Mouse (Mus musculus) limb, embryonic 10.5 days (tissue): Measurements from ENCODE around the gene Exosc1. TPM values are rescaled to one million over a fixed set of nuclear protein-coding genes. Genes with fewer than 3 reads are reported as not detected.
A peak's percentile ranks its signal among the peaks of the same experiment; 100 is the strongest.
"Not testable (repeated sequence)": the region's sequence is repeated elsewhere in the genome, so short reads cannot be mapped to it uniquely, and the experiment has no call there.

Source experiments
- DNase-seq: peaks from one replicate; pipeline ENCODE4 v3.0.0-alpha.2; 2017; ENCODE audit warnings: low spot score
- H3K27ac ChIP-seq: fragments of 300-500 bp; sonication (generic); 2 replicates; pipeline ENCODE4 v1.5.1; 2016; ENCODE audit warnings: mild to moderate bottlenecking
- H3K27me3 ChIP-seq: fragments of 300-500 bp; sonication (generic); 2 replicates; pipeline ENCODE4 v1.6.1; 2016; ENCODE audit warnings: low read depth, mild to moderate bottlenecking; ENCODE audit not compliant: poor library complexity, severe bottlenecking
- H3K36me3 ChIP-seq: fragments of 300-500 bp; sonication (generic); 2 replicates; pipeline ENCODE4 v1.6.1; 2016; ENCODE audit warnings: mild to moderate bottlenecking, moderate library complexity
- H3K4me1 ChIP-seq: fragments of 300-500 bp; sonication (generic); 2 replicates; pipeline ENCODE4 v1.6.1; 2016
- H3K4me3 ChIP-seq: fragments of 300-500 bp; sonication (generic); 2 replicates; pipeline ENCODE4 v1.5.1; 2016; ENCODE audit warnings: mild to moderate bottlenecking, moderate library complexity
- H3K9me3 ChIP-seq: fragments of 300-500 bp; sonication (generic); replicated peaks from 2 replicates; pipeline ENCODE4 v1.6.1; 2016; ENCODE audit warnings: mild to moderate bottlenecking
- WGBS: fragments of 180-500 bp; shearing (Covaris S2); methylation state at CpG from one replicate; pipeline ENCODE4 v1.1.7; 2016; 5-methylcytosine and 5-hydroxymethylcytosine counted together
- polyA plus RNA-seq: library from polyadenylated mRNA; unstranded; fragments of >200 nt; fragmentation: Nextera tagmentation; extraction: Ambion mirVana; gene quantifications from 2 replicates; pipeline ENCODE4 v1.2.1, GENCODE M21; 2016

Gene Exosc1
- polyA plus RNA-seq, 1 experiment from 2014 or later = 91.7 TPM

- Histone ChIP-seq H3K27ac (no peak overlapping the region), H3K4me3 (no peak overlapping the region), H3K27me3 (no peaks in the 10 kb centered on the region), H3K4me1 (peaks cover 9% of the 10 kb centered on the region), H3K36me3 (peaks cover 76% of the 10 kb centered on the region), H3K9me3 (no peaks in the 10 kb centered on the region)
- 87% methylated on average over 5 of the region's 5 CpGs for WGBS
- DNase-seq = no peak
Measured at GRCm38 (mm10) chr19:41938539-41938938, 5.3 kb upstream of the Exosc1 start.

DNA sequence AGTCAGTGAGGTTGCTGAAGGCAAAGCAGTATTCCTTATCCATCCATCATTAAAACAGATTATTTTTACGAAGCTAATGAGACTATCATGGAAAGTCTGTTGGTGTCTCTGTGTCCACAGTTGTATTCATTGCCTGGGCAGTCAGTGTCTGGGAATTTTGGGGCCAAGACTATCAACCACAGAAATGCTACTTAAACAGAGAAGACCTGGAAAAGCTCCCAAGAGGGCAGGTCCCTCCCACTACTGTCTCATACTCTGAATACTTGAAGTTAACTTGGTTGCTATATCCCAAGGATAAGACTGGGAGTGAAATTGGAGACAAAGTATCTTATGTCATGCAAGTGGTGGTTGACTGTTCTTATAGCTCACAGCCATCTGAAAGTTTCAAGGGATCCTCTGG lies 2.7 kb upstream of the Exosc1 start:
- H3K4me3 ChIP-seq = no peak overlapping the region
- H3K27ac ChIP-seq = no peak overlapping the region
- peaks cover 18% of the 10 kb centered on the region for H3K4me1 ChIP-seq
- H3K9me3 ChIP-seq = no peaks in the 10 kb centered on the region
- 89% methylated on average over 1 of the region's 1 CpGs for WGBS
- no peak for DNase-seq
- peaks cover 54% of the 10 kb centered on the region for H3K36me3 ChIP-seq
- no peaks in the 10 kb centered on the region for H3K27me3 ChIP-seq

DNA sequence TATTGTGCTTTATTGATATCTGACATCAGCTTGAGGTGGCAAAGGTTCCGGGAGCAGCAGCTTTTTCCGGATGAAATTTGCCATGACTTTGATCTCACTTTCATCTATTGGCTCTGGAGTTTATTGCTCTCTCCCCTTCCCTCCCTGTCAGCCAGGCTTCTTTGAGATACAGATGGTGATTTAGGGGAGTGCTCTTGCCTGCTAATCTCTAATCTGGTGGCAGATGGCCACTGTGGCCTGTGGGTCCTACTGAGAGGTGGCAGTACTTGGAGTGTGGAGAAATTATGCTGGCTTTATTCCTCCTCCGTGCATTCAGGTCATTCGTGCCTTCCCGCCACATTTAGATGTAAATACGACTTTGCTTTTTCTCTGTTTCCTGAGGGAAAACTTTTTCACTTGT lies 901 bp upstream of the Exosc1 start:
- H3K36me3 ChIP-seq = peaks cover 52% of the 10 kb centered on the region
- peak overlapping the region; percentile 92 for H3K4me3 ChIP-seq
- H3K9me3 ChIP-seq = no peaks in the 10 kb centered on the region
- no peak for DNase-seq
- no peaks in the 10 kb centered on the region for H3K27me3 ChIP-seq
- H3K4me1 ChIP-seq = peaks cover 18% of the 10 kb centered on the region
- WGBS = 30% methylated on average over 6 of the region's 6 CpGs
- H3K27ac ChIP-seq = no peak overlapping the region

DNA sequence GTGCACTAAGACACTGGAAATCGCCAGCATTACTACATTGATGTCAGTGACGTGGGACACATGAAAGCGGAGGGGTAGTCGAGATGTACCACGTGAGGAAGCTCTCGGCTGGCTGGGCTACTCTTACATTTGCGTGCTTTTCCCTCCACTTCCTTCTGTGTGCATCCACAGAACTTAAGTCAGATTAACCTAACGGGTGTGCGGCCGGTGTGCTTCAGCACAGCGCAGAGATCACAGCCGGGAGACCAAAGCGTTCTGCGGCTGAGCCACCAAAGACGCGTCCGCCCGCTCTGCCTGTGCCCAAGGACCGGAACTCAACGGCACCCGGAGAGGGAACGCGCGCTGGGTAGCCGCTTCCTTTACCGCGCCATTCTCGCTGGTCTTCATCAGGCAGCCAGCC lies 537 bp downstream of the Exosc1 start:
- DNase-seq = no peak

DNA sequence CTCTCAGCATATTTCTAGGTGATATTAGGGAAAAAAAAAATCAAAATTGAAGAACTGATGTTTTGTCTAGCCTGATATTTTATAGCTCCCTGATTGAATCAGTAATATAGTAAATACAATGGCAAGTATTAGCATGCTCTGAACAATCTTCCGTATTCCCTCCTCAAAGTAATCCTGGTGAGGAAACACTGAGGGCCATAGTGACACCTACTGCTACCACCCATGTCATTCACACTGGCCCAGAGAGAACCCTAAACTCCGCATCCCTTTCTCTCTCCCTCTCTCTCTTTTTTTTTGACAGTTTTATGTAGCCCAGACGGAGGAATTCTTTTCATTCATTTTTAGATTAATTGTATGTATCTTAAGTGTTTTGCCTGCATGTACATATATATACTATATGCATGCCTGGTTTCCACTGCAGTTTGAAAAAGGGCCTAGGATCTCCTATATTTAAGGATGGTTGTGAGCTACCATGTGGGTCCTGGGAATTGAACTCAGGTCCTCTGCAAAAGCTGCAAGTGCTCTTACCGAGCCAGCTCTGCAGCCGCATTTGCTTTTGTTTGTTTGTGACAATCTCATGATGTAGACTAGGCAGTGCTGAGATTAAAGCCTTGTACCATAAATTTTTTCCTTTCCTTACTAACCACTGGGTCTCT lies 12.7 kb downstream of the Exosc1 start:
- peaks cover 83% of the 10 kb centered on the region for H3K36me3 ChIP-seq

More for the DNA sequence above, 537 bp downstream of the Exosc1 start:
- WGBS = under 1% methylated on average over 28 of the region's 28 CpGs
- Histone ChIP-seq H3K9me3 (no peaks in the 10 kb centered on the region), H3K4me1 (peaks cover 18% of the 10 kb centered on the region), H3K36me3 (peaks cover 54% of the 10 kb centered on the region), H3K27me3 (no peaks in the 10 kb centered on the region), H3K4me3 (peak overlapping the region; percentile 92), H3K27ac (peak overlapping the region; percentile 89)

DNA sequence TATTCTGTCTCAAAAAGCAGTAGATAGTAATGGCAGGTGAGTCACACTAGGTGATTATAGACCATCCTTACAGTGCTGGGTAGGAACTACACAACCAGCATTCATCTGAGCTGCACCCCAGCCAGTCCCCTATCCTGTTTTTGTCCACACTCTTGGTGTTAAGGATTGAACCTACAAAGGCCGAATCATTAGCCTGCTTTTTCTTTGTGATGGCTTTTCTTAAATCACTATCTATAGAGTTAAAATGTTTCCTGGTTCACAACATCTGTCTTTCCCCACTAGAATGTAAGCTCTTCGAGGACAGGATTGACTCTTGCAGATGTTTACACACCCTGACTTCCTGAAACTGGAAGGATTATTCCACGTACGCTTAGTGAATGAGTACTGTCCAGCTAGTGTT lies 13.8 kb downstream of the Exosc1 start:
- H3K4me3 ChIP-seq = no peak overlapping the region
- no peak for DNase-seq
- H3K4me1 ChIP-seq = peaks cover under 1% of the 10 kb centered on the region
- H3K36me3 ChIP-seq = peaks cover 88% of the 10 kb centered on the region
- 84% methylated on average over 4 of the region's 4 CpGs for WGBS
- H3K27ac ChIP-seq = no peak overlapping the region
- no peaks in the 10 kb centered on the region for H3K27me3 ChIP-seq
- H3K9me3 ChIP-seq = no peaks in the 10 kb centered on the region

More for the DNA sequence above, 12.7 kb downstream of the Exosc1 start:
- Histone ChIP-seq H3K27ac (no peak overlapping the region), H3K9me3 (no peaks in the 10 kb centered on the region), H3K27me3 (no peaks in the 10 kb centered on the region), H3K4me3 (no peak overlapping the region), H3K4me1 (no peaks in the 10 kb centered on the region)
- no peak for DNase-seq
- WGBS = 81% methylated on average over 5 of the region's 5 CpGs

DNA sequence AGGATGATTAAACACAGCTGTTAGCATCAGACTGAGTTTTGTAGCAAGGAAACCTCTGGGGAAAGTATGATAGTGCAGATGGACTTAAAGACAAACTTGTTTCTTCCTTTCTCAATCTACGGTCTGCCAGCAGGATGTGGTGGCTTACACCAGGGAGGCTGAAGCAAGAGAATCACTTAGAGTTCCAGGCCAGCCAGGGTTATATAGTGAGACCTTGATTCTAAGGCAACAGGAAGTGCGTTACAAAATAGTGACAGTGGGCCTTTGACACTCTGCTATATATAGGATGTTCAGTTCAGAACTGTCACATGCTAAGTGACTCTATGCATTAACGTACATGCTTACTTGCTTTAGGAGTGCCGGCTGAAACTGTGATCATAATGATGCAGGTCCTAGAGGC lies 16.4 kb downstream of the Exosc1 start:
- 95% methylated on average over 4 of the region's 4 CpGs for WGBS
- Histone ChIP-seq H3K36me3 (peaks cover 75% of the 10 kb centered on the region), H3K4me3 (no peak overlapping the region), H3K9me3 (no peaks in the 10 kb centered on the region), H3K27me3 (no peaks in the 10 kb centered on the region), H3K27ac (no peak overlapping the region), H3K4me1 (peaks cover 19% of the 10 kb centered on the region)
- DNase-seq = no peak

GRCm38 (mm10) chr19:41915294-41915693 lies 17.9 kb downstream of the Exosc1 start:
- H3K27ac ChIP-seq = no peak overlapping the region
- WGBS = 92% methylated on average over 3 of the region's 3 CpGs
- H3K27me3 ChIP-seq = no peaks in the 10 kb centered on the region
- H3K36me3 ChIP-seq = peaks cover 60% of the 10 kb centered on the region
- no peaks in the 10 kb centered on the region for H3K9me3 ChIP-seq
- no peak overlapping the region for H3K4me3 ChIP-seq
- H3K4me1 ChIP-seq = peaks cover 19% of the 10 kb centered on the region
- no peak for DNase-seq

DNA sequence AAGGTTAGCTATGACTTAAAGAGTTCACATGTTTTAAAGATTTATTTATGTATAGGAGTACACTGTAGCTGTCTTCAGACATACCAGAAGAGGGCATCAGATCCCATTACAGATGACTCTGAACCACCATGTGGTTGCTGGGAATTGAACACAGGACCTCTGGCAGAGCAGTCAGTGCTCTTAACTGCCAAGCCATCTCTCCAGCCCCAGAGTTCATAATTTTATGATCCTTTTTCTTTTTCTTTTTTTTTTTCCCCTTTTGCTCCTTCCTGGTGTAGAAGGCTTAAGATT lies 18.7 kb downstream of the Exosc1 start:
- H3K27ac ChIP-seq, DNase-seq, H3K27me3 ChIP-seq, H3K9me3 ChIP-seq: not testable (repeated sequence)
- Histone ChIP-seq H3K36me3 (peaks cover 54% of the 10 kb centered on the region), H3K4me3 (0 out of 2 replicates have a peak overlapping the region, but pooled peaks have one; percentile 86), H3K4me1 (peaks cover 19% of the 10 kb centered on the region)

- H3K4me3 ChIP-seq = peak overlapping the region; percentile 86
- DNase-seq = no peak
- H3K9me3 ChIP-seq = no peaks in the 10 kb centered on the region
- WGBS = 65% methylated on average over 6 of the region's 6 CpGs
- peaks cover 48% of the 10 kb centered on the region for H3K36me3 ChIP-seq
- H3K4me1 ChIP-seq = peaks cover 19% of the 10 kb centered on the region
- H3K27ac ChIP-seq = peak overlapping the region; percentile 93; the same call in 1 of the 2 replicates
- no peaks in the 10 kb centered on the region for H3K27me3 ChIP-seq
Measured at GRCm38 (mm10) chr19:41913774-41914591, 19.2 kb downstream of the Exosc1 start.

- Histone ChIP-seq H3K27me3 (no peaks in the 10 kb centered on the region), H3K36me3 (peaks cover 41% of the 10 kb centered on the region), H3K4me3 (peak overlapping the region; percentile 86), H3K4me1 (peaks cover 19% of the 10 kb centered on the region), H3K27ac (peak overlapping the region; percentile 93), H3K9me3 (no peaks in the 10 kb centered on the region)
- DNase-seq = peak; percentile 65
- WGBS = under 1% methylated on average over 53 of the region's 53 CpGs
Measured at GRCm38 (mm10) chr19:41912121-41913080, 20.8 kb downstream of the Exosc1 start.

DNA sequence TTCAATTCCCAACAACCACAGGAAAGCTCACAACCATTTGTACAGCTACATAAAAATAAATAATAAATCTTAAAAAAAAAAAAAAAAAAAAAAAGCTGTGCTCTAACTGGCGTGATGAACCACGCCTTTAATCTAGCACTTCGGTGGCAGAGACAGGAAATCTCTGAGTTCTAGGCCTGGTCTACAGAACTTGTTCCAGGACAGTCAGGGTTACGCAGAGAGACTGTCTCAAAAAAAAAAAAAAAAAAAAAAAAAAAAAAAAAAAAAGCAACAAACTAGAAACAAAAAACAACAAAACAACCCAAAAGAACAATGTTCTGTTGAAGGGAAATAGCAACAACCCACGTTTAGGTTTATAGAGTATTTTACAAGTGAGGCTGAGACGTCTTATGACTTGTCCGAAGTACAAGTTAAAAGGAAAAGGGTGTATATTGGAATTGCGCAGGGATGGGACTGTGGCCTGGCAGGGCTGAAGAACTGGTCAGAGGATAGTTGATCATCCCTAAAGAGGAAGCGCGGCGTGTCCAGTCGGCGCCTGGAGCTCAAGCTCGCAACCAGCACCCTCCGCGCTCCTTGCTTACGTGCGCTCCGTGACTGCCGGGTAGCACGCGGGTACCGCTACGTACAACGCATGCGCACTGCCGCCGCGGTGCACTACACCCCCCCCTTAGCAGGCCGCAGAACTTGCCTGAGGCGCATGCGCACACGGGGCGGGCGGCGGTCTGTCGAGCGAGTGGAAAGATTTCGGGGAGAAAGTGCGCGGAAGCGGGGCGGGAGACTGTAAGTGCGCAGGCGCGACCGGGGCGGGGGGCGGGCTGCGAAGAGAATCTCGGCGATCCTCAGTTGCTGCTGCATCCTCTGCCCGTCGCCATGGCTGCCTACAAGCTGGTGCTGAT lies 21.8 kb downstream of the Exosc1 start, which contains the start of gene Pgam1:
Pgam1 (plus strand) TSS at position 746 of the 896 bp plus-strand sequence.
- WGBS = 6% methylated on average over 52 of the region's 54 CpGs
- Histone ChIP-seq H3K9me3 (no peaks in the 10 kb centered on the region), H3K4me3 (peak within 1 kb of the TSS; percentile 86), H3K36me3 (peaks cover 31% of the 10 kb centered on the region), H3K27me3 (no peaks in the 10 kb centered on the region), H3K4me1 (peaks cover 19% of the 10 kb centered on the region), H3K27ac (peak within 1 kb of the TSS; percentile 93)
- DNase-seq = peak; percentile 100
